Mouse (Mus musculus) Patski (cell line): ENCODE results near the gene Pou4f2. TPM values are rescaled to one million over a fixed set of nuclear protein-coding genes. Genes with fewer than 3 reads are reported as not detected.

Experiments used
- ATAC-seq: fragments of 100-300 bp; one replicate; pipeline ENCODE4 v1.8.0; 2021
- CTCF ChIA-PET: fragments of 350-600 bp; sonication (Branson Sonifier 250); formaldehyde crosslinking; loops from one replicate; lab custom pipeline; 2022; ENCODE audit warnings: inconsistent platforms; lab: Charles Lee
- POLR2A ChIA-PET: fragments of 350-600 bp; sonication (Branson Sonifier 250); formaldehyde crosslinking; loops from one replicate; lab custom pipeline; 2022; ENCODE audit warnings: antibody characterized with exemption, inconsistent platforms; lab: Charles Lee
- DNase-seq: peaks from one replicate; pipeline ENCODE4 v3.0.0-alpha.2; 2011; ENCODE audit warnings: low read depth, low spot score
- H3K27me3 ChIP-seq: fragments of 371-371 bp; one replicate; pipeline ENCODE4 v1.5.1; 2021
- CTCF ChIP-seq: fragments of 100-300 bp; IDR thresholded peaks from one replicate; pipeline ENCODE4 v1.5.1; 2021
- in situ Hi-C: fragments of 300-500 bp; cut with MboI; formaldehyde crosslinking; loops from 3 replicates; pipeline ENCODE4 v1.11.1; 2018; ENCODE audit warnings: low pct_unique_long_range_greater_than_20kb, mixed read lengths
- polyA plus RNA-seq: library from polyadenylated mRNA; unstranded; gene quantifications from one replicate; pipeline ENCODE4 v1.2.3, GENCODE M21; 2021

Pou4f2 gene
- polyA plus RNA-seq, 1 experiment from 2014 or later, result not detected

GRCm38 (mm10) chr8:78434823-78435623 is 1.4 kb downstream of the Pou4f2 start:
- ATAC-seq (no peak), DNase-seq (no peak)
- TF ChIP-seq CTCF, result no peak
- in situ Hi-C loops, result no loop called here
- ChIA-PET POLR2A (no interaction called here), CTCF (no interaction called here)
- H3K27me3 ChIP-seq, result peaks cover 93% of the 10 kb centered on the region

- POLR2A ChIA-PET, result no interaction called here
- DNase-seq, result no peak
- H3K27me3 ChIP-seq, result peaks cover 92% of the 10 kb centered on the region
- no peak for TF ChIP-seq CTCF
- ATAC-seq, result no peak
- CTCF ChIA-PET, result interaction anchor here (0.8 kb wide), 1 partner anchor 12 kb away, joined by 3 read pairs; no protein-coding TSS in a partner anchor
- in situ Hi-C loops, result no loop called here
Observed at GRCm38 (mm10) chr8:78434340-78434739, 2.1 kb downstream of the Pou4f2 start.

GRCm38 (mm10) chr8:78433318-78433717 is 3.1 kb downstream of the Pou4f2 start:
- ATAC-seq, result no peak

DNA sequence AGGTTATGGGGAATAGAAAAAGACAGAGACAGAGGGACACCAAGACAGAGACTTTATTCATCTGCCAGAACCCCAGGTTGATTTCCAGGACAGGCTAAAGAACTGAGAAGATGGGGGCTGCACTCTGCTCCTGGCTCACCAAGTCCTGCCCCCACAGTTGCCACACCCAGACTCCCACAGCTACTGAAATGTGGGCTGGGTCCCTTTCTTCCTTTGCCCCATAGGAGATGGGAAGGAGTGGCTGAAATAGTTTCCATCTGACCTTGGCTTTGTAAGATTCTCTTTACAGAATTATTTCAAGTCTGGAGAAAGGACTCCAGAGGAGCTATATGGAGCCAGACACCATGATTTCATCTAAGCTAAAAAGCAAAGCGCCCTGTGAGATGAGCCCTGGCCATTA is 4.0 kb downstream of the Pou4f2 start:
- ATAC-seq (no peak), DNase-seq (no peak)
- TF ChIP-seq CTCF, result no peak
- peaks cover 86% of the 10 kb centered on the region for H3K27me3 ChIP-seq
- in situ Hi-C loops, result no loop called here
- CTCF ChIA-PET, result no interaction called here
- POLR2A ChIA-PET, result no interaction called here

More at GRCm38 (mm10) chr8:78433318-78433717, 3.1 kb downstream of the Pou4f2 start:
- no peak for DNase-seq
- peaks cover 86% of the 10 kb centered on the region for H3K27me3 ChIP-seq
- POLR2A ChIA-PET, result no interaction called here
- no peak for TF ChIP-seq CTCF
- in situ Hi-C loops, result no loop called here
- CTCF ChIA-PET, result interaction anchor here (1.0 kb wide), 2 partner anchors 9 to 118 kb away, joined by 3 read pairs; no protein-coding TSS in a partner anchor

- POLR2A ChIA-PET, result interaction anchor here (1.1 kb wide), 1 partner anchor 23 kb away, joined by 3 read pairs; no protein-coding TSS in a partner anchor
- peak; percentile 4 for DNase-seq
- no peak for TF ChIP-seq CTCF
- in situ Hi-C loops, result no loop called here
- ATAC-seq, result no peak
- CTCF ChIA-PET, result no interaction called here
- peaks cover 88% of the 10 kb centered on the region for H3K27me3 ChIP-seq
Observed at GRCm38 (mm10) chr8:78431356-78431755, 5.1 kb downstream of the Pou4f2 start.

GRCm38 (mm10) chr8:78428148-78428547 is 8.3 kb downstream of the Pou4f2 start:
- in situ Hi-C loops, result no loop called here
- POLR2A ChIA-PET, result interaction anchor here (1.1 kb wide), 1 partner anchor 13 kb away, joined by 3 read pairs; no protein-coding TSS in a partner anchor
- DNase-seq, result no peak
- ATAC-seq, result no peak
- CTCF ChIA-PET, result no interaction called here
- TF ChIP-seq CTCF, result no peak
- H3K27me3 ChIP-seq, result peaks cover 74% of the 10 kb centered on the region

- peaks cover 74% of the 10 kb centered on the region for H3K27me3 ChIP-seq
- no peak for TF ChIP-seq CTCF
- POLR2A ChIA-PET, result no interaction called here
- no peak for ATAC-seq
- CTCF ChIA-PET, result no interaction called here
- in situ Hi-C loops, result no loop called here
- DNase-seq, result no peak
Observed at GRCm38 (mm10) chr8:78427769-78428130, 8.7 kb downstream of the Pou4f2 start.

GRCm38 (mm10) chr8:78426875-78427768 is 9.3 kb downstream of the Pou4f2 start:
- ChIA-PET CTCF (no interaction called here), POLR2A (no interaction called here)
- no peak for DNase-seq
- H3K27me3 ChIP-seq, result peaks cover 74% of the 10 kb centered on the region
- in situ Hi-C loops, result no loop called here
- no peak for ATAC-seq
- TF ChIP-seq CTCF, result no peak

GRCm38 (mm10) chr8:78426455-78426854 is 10.0 kb downstream of the Pou4f2 start:
- peaks cover 74% of the 10 kb centered on the region for H3K27me3 ChIP-seq

GRCm38 (mm10) chr8:78423937-78424336 is 12.5 kb downstream of the Pou4f2 start:
- in situ Hi-C loops, result no loop called here
- DNase-seq (no peak), ATAC-seq (no peak)
- POLR2A ChIA-PET, result interaction anchor here (0.7 kb wide), 1 partner anchor 1788 kb away, joined by 5 read pairs; no protein-coding TSS in a partner anchor
- peaks cover 76% of the 10 kb centered on the region for H3K27me3 ChIP-seq
- CTCF ChIA-PET, result no interaction called here
- no peak for TF ChIP-seq CTCF

More at GRCm38 (mm10) chr8:78426455-78426854, 10.0 kb downstream of the Pou4f2 start:
- in situ Hi-C loops, result no loop called here
- ChIA-PET POLR2A (no interaction called here), CTCF (no interaction called here)
- no peak for TF ChIP-seq CTCF
- no peak for ATAC-seq
- DNase-seq, result no peak
